Mouse (Mus musculus): ENCODE measurements around the gene Wwp2. TPM values are rescaled to one million over a fixed set of nuclear protein-coding genes. Genes with fewer than 3 reads are reported as not detected.

Wwp2 gene
- total RNA-seq, 2 experiments from 2014 or later: 18.3 to 22.0 TPM

DNA sequence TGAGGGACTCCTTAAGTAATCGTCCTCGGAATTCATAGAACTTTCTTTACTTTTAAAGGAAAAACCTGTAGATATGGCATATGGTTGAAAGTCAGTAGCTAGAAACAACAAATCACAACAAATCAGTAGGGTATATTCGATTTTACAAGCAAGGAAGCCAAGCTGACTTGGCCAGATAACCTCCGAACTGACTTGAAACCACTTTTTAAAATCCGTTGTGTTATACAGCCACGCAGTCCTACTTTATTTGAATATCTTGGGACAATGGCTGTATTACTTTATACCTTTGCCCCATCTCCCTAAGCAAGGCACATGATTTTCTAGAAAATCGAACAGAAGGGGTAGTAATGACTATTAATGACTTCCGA lies 11.0 kb upstream of the Wwp2 start:
- intact Hi-C loops (cut with DNase I): loop anchor here (1.0 to 5.0 kb wide), 2 partner anchors 39 to 323 kb away; no protein-coding TSS in a partner anchor
- DNase-seq: no peak

DNA sequence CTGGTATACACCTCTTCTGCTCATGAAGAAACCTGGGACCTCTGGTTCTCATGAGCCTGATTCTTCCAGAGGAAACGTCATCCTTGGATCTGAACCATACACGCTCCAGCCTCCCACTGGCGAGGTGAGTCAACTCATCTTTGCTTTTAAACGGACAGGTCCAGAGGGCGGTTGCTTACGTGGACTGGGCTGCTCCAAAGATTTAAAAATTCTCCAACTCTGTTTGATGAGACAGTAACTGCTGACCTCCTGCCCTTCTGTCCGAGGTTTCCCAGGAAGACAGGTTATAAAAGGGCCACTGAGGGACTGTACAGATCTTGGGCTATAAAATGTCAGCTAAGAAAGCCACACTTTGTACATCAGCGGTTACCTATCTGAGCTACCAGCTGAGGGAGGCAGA lies 5.3 kb upstream of the Wwp2 start:
- intact Hi-C loops (cut with DNase I): no loop called here
- DNase-seq: no peak

DNA sequence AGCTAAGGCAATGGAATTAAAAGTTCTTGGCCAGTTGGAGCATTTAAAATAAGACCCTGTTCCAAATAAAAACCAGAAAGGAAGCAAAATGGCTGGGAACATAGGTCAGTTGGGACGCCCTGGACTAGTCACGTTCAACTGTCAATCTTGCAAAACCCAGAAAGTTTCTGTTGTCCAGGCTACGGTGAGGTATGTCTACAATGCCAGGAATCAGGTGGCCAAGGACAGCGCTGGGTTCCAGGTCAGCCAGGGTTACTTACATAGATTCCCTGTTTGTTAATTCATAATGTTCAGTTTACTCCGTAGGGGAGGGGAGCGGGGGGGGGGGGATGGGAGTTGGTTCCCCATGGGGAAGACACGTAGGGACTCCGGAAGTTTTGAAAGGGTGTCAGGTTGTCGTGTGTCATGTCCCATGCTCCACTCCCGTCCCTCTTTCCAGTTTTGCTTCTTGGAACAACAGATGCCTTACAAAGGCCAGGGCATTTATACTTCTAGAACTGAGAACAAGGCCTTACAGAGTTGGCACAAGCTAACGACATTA lies 674 bp upstream of the Wwp2 start:
- DNase-seq: no peak
- intact Hi-C loops (cut with DNase I): no loop called here

DNA sequence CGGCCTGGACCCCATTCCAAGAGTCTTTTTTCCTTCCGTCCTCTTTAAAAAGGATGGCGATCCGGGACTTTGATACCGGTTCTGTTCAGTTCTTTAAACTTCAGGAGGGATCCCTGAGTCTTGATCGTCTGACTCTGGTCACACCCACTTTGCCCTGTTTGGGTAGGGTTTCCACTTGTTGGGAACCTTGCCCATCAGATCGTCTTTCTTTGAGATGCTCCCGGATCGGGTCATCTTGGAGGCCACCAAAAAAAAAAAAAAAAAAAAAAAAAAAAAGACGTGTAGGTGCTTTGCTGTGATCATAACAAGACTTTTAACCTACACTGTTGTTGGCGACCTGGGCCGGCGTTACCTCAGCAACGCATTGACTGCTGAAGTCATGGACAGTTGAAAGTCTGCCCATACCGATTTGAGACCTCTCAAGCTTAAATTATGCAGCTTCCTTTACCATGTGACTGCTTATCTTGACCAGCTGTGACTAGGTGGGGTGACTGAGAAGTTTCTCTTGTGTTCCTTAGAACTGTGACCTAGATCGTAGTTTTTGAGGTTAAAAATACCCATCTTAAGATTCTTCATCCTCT lies 766 bp downstream of the Wwp2 start:
- intact Hi-C loops (cut with DNase I): no loop called here
- DNase-seq: peak in 1 of 2 experiments; percentile 30

DNA sequence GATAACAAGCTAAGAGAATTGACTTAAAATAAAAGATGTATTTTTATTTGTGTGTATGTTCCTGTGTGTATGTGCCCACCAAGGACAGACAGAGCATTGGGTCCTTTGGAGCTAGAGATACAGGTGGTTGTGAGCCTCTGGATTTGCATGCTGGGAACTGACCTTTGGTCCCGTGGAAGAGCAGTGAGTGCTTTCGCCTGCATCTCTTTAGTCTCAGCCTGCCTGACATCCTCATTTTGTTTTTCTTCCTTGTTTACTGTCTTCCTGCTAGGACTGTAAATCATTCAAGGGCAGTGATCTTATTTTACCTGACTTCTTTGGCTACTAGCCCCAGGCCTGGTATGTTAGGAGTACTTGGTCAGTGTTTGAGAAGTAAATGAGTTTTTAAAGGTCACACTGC lies 1.5 kb downstream of the Wwp2 start:
- no peak for DNase-seq
- intact Hi-C loops (cut with DNase I): no loop called here

DNA sequence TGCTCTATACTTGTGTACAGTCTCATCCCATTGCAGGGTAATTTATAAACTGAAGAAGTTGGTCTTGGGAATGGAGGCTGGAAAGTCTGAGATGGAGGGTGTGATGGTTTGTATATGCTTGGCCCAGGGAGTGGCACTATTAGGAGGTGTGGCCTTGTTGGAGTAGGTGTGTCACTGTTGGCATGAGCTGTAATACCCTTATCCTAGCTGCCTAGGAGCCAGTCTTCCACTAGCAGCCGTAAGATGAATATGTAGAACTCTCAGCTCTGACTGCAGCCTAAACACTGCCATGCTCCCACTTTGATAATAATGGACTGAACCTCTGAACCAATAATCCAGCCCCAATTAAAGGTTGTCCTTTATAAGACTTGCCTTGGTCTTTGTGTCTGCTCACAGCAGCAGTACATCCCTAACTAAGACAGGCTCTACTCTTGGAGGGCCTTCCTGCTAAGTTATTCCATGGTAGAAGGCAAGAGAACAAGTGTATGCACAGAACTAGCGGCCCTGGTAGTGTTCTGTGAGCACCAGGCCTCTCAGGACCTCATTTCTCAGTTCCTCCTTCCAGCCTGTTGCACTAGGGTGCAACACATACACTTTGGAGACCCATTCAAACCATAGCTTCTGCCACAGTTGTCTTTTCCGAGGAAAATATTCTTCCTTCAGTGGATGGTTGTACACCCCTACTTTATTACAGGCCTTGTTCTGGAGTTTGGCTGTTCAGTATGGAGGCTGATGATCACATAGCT lies 3.9 kb downstream of the Wwp2 start:
- DNase-seq: no peak
- intact Hi-C loops (cut with DNase I): no loop called here

DNA sequence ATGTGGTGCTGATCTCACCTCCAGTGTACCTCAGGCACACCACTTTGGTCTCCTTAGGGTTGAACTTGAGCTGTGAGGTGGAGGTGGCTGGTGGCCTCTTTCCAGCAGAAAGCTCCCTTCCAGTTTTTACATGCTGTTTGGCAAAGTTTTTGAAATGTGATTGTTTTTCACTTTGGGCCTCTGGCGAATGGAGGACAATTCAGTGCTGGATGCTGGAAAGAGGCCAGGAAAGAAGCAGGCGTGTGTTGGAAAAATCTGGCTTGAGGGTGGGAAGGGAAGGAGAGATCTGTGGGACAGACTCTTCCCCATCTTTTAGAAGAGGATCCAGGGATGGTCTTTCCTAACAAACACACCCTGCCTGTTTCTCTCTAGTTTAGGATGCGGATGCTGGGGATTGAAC lies 8.5 kb downstream of the Wwp2 start:
- intact Hi-C loops (cut with DNase I): no loop called here
- DNase-seq: peak; percentile 19 to 48

DNA sequence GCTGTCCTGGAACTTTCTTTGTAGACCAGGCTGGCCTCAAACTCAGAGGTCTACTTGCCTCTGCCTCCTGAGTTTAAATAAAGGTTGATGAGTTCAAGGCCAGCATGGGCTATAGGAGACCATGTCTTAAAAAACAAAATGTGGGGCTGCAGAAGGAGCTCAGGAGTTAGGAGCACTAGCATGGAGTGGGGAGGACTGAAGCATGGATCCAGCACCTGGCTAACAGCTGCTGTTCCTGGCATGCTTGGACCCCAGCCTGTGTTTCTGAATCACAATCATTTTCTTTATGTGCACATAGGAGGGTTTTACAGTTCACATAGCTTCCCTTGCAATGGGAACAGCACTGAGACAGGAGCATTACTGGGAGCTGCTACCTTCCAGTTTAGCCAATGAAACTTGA lies 11.5 kb downstream of the Wwp2 start:
- DNase-seq: no peak
- intact Hi-C loops (cut with DNase I): no loop called here

DNA sequence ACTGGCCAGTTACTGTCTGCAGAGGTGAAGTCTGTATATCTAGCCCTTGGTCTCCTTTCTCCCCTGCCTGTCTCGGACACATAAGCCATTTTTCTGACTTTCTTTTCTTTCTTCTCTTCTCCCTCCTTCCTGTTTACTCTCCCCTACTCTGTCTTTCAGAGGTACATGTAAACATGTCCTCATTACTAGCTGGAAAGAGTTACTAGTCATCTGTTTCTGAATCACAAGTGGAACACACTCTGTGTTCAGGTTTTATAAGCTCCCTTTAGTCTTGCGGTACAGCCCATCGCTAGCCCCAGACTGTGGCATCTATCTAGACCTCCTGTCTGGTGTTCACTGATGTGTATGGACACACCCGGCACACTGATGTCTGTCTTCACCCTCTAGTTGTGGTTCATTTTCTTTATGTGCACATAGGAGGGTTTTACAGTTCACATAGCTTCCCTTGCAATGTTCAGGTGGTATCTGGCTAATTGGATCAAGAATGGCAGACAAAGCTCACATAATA lies 12.3 kb downstream of the Wwp2 start:
- intact Hi-C loops (cut with DNase I): no loop called here
- no peak for DNase-seq

DNA sequence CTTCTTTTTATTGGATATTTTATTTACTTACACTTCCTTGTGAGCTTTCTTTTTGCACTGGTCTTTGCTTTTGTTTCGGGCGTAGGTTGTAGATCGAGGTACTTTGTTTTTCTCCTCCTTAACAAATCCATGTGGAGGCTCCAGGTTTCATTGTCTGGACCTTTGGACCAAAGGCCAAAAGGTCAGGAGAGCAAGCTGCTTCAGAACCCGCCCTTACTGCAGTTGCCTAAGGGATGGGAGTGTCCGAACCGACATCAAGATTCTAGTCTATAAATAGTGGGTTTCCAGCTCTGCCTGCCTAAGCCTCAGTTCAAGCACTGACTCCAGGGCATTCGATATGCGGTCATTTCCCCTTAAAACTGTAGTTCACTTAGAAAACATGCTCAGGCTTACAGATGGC lies 13.0 kb downstream of the Wwp2 start:
- intact Hi-C loops (cut with DNase I): no loop called here
- no peak for DNase-seq

DNA sequence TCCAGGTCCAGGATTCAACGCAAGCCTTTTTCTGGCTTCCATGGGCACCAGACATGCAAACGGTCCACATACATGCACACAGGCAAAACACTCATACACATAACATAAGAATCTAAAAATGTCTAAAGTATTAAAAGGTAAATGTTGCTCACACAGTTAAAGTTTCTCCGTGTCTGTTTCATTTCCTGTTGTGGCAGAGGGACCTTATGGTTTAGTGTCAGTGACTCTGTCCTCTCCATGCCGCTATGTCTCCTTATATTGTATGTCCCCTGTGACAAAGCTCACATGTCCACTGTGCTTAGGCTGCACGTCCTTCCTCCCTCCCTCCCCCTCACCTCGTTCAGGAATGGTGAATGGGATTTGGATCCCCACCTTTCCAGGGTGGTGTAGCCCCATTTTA lies 13.5 kb downstream of the Wwp2 start:
- intact Hi-C loops (cut with DNase I): no loop called here
- DNase-seq: no peak

DNA sequence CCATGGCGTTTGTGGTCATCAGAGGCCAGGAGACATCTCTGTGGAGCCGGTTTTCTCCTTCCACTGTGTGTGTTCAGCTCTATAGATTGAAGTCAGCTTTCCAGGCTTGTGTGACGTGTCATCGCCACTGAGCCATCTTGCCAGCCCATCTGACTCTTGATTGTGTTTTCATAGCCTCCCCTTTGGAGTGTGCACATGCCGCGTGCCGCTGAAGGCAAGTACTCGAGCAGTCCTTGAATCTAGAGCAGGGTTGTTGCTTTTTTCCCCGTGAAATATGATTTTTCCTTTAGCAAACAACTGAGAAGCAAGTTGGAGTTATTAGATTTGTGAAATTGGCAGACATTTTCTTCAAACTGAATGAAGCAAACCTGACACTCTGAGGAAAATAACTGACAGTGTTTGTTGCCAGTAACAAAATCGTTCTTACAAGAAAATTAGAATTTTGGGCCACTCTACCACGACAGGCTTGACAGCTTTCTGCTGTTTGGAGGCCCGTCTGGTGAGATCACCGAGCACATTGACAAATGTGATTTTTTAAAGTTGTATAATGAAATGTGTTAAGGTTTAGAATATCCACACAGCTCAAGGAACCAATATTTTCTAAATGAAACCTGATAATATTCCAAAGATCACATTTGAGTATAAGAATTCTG lies 15.4 kb downstream of the Wwp2 start:
- intact Hi-C loops (cut with DNase I): no loop called here
- no peak for DNase-seq

DNA sequence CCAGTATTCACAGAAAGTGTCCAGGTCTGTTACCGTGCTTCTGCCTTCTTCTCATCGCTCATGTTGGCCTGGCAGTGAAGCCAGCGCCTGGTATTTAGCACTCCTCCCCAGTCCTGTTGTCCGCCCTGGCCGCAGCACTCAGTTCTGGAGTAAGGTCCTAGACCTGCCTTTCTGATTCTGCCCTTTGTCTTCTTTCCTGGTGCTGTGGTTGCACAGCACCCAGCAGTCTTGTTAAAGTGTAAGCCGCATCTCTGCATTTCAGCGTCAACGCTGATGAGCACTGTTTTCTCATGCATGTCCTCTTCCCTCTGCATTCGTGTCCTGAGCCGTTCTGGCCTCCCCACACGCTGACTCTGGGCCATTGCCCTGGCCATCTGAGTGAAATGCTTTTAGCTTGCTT lies 17.2 kb downstream of the Wwp2 start:
- intact Hi-C loops (cut with DNase I): no loop called here
- no peak for DNase-seq

DNA sequence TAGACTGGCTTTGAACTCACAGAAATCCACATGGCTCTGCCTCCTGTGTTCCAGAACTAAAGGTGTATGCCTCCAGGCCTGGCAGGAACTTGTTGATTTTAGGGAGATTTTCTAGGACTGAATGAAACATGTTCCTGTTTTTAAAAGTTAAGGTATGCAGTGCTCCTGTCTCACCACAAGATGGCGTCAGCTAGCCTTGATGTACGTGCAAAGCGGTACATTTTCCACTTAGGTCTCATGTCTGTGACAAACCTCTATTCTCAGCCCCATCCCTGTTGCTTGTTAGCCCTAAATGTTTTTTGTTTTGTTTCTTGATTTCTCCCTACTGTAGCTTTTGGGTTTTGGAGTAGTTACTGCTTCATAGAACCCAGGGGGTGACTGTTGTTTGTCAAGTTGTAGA lies 19.1 kb downstream of the Wwp2 start:
- peak; percentile 28 to 56 for DNase-seq
- intact Hi-C loops (cut with DNase I): loop anchor here (1.0 kb wide), 1 partner anchor 121 kb away; no protein-coding TSS in a partner anchor

DNA sequence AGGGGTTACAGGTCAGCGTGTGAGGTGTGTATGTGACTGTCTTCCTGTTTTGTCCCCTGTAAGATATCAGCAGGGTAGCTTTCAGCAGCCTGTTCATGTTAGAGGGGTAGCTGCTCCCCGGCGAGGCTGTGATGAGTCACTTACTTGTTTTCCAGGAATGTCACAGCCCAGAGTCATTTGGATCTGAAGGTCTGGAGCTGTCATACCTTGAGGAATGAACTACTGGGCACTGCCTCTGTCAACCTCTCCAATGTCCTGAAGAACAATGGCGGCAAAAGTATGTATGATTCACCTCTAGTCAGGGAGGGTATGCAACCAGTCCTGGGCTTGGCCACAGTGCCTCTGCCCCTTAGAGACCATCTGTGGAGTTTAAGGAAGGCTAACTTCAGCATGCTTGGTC lies 21.6 kb downstream of the Wwp2 start:
- DNase-seq: no peak
- intact Hi-C loops (cut with DNase I): no loop called here

DNA sequence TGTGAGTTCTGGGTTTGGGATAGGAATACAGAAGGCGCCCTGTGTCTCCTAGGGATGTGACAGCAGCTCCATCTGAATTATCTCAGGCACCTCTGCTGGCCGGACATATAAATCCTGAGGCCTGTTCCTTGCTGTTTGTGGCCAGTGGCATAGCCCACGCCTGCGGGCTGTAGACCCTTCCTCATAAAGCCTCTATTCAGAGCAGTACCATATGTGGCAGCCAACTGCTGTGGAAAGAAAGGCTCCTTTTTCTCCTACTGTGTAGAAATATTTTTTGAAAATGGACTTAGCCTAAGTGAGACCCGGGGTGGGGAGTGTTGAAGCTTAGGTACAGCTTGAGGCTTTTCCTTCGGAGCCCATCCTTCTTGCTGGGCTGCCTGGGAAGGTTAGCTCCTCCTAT lies 22.1 kb downstream of the Wwp2 start:
- intact Hi-C loops (cut with DNase I): no loop called here
- no peak for DNase-seq

DNA sequence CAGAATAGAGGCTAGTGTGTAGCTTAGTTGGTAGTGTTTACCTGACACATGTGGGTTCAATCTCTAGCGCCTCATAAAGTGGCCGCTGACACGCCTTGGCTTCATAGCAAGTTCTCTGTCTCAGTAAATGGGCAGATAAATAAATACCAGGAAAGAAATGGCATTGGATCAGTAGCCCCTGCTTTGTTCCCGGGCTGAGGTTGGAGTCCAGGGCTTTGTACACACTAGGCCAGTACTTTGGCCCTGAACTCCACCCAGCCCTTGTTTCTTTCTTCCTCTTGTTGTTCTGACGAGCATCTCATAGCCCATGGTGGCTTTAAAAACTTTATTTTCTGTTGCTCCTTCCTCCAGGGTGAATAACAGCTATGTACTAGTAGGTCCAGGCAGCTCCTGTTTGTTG lies 26.3 kb downstream of the Wwp2 start:
- intact Hi-C loops (cut with DNase I): no loop called here
- no peak for DNase-seq

DNA sequence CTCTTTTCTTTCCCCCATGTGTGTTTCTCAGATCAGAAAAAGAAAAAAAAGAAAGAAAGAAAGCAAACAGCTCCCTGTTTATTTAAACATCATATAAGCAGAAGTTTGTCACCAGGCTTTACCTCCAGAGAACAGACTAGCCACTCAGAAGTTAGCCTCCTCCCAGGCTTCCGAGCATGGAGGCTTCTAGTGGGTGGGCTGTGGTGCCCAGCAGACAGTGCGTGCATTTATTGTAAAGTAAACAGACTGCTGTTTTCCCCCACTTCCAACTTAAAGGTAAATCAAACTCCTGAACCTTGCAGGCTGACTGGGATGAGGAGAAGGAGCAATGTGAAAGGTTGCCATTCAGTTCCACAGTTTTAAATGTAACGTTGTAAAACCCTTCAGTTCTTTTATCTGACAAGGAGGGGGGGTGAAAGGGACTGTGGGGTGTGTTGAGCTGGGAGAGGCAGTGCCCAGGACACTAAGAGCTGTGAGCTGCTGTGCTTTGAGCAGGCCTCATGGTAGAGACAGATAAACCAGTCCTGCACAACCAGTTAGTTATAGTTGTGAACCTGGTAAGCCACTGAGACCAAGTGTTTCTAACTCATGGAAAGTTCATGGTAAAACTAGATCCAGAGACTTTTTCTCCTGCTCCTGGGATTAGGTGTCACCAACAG lies 29.3 kb downstream of the Wwp2 start:
- intact Hi-C loops (cut with DNase I): no loop called here
- DNase-seq: no peak

DNA sequence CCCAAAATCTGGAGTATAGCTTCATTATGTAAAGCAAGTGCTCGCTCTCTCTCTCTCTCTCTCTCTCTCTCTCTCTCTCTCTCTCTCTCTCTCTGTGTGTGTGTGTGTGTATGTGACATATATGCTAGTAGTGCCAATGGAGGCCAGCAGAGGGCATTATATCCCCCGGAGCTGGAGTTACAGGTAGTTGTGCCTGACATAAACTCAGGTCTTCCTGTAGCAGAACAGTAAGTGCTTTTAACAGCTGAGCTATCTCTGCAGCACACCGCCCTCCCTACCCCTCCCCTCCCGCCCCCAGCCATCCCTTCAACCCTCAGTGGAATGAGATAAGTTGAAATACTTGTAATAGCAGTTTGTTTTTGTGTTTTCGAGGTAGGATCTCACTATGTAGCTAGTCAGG lies 30.5 kb downstream of the Wwp2 start:
- no peak for DNase-seq
- intact Hi-C loops (cut with DNase I): no loop called here

DNA sequence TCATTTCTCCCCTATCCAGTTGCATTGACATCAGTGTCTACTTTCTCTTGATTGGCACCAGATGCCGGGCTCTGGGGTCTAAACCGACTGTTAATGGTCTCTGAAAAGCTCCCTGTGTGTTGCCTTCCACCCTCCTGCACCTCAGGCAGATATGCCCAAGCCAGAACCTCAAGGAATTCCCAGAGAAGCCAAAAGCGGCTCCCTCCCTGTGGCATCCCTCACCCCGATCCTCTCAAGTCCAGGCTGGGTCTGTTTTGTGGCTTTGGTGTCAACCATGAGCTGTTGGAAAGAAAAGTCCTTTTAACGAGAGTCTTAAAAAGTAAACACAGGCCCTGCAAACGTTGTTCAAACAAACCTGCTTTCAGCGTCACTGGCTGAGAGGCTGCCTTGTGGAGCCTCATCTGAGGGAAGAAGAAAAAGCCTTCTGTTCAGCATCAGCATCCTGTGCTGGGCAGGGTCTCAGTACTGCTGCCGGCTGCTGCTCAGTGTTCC lies 32.7 kb downstream of the Wwp2 start:
- DNase-seq: no peak
- intact Hi-C loops (cut with DNase I): no loop called here

DNA sequence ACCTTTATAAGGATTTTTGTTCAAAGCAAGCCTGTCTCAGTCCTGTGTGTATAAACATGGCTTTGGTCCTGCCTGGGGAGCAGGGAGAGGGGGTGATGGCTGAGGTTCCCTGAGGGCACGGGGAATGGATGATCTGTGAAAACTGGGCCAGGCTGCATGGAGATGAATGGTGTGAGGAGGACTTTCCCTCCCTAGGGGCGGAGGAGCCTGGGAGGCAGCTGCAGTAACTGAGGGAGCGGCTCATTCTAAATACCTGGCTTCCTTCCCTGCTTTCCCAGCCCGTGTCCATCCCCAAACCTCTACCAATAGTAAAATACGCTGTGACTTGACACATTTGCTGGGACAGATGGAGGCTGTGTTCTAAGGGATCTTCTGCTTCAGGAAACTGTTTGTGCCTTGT lies 34.1 kb downstream of the Wwp2 start:
- intact Hi-C loops (cut with DNase I): loop anchor here (5.0 kb wide), 1 partner anchor 77 kb away; no protein-coding TSS in a partner anchor

More for the DNA sequence above, 34.1 kb downstream of the Wwp2 start:
- no peak for DNase-seq

Data from heart, postnatal 14 days (tissue).